Mouse (Mus musculus) midbrain, embryonic 16.5 days (tissue): ENCODE measurements around the gene Cd44. TPM values are rescaled to one million over a fixed set of nuclear protein-coding genes. Genes with fewer than 3 reads are reported as not detected.

Experiments
- ATAC-seq: fragments of 200-750 bp; cut with Nextera tagmentation; 2 replicates; pipeline ENCODE4 v1.8.0; 2017; ENCODE audit warnings: moderate TSS enrichment
- H3K27ac ChIP-seq: fragments of 300-500 bp; sonication (generic); 2 replicates; pipeline ENCODE4 v1.5.1; 2014; ENCODE audit warnings: mild to moderate bottlenecking, low read length, mixed read lengths
- H3K27me3 ChIP-seq: fragments of 300-500 bp; sonication (generic); 2 replicates; pipeline ENCODE4 v1.6.1; 2014; ENCODE audit warnings: low read depth, low read length, mixed read lengths; ENCODE audit not compliant: control insufficient read depth, insufficient read depth
- H3K36me3 ChIP-seq: fragments of 300-500 bp; sonication (generic); 2 replicates; pipeline ENCODE4 v1.6.1; 2014; ENCODE audit warnings: mild to moderate bottlenecking, low read length, moderate library complexity, mixed read lengths; ENCODE audit not compliant: control insufficient read depth, insufficient read depth
- H3K4me1 ChIP-seq: fragments of 300-500 bp; sonication (generic); 2 replicates; pipeline ENCODE4 v1.6.1; 2014; ENCODE audit warnings: mild to moderate bottlenecking, low read length, mixed read lengths; ENCODE audit not compliant: control insufficient read depth, insufficient read depth
- H3K4me2 ChIP-seq: fragments of 300-500 bp; sonication (generic); 2 replicates; pipeline ENCODE4 v1.6.1; 2014; ENCODE audit warnings: mild to moderate bottlenecking, low read length, mixed read lengths
- H3K4me3 ChIP-seq: fragments of 300-500 bp; sonication (generic); 2 replicates; pipeline ENCODE4 v1.5.1; 2014; ENCODE audit warnings: low read depth, mild to moderate bottlenecking, low read length, moderate library complexity, mixed read lengths
- H3K9ac ChIP-seq: fragments of 300-500 bp; sonication (generic); 2 replicates; pipeline ENCODE4 v1.6.1; 2014; ENCODE audit warnings: low read depth, low read length, mixed read lengths
- H3K9me3 ChIP-seq: fragments of 300-500 bp; sonication (generic); replicated peaks from 2 replicates; pipeline ENCODE4 v1.6.1; 2014; ENCODE audit warnings: mild to moderate bottlenecking, low read length, mixed read lengths; ENCODE audit not compliant: control insufficient read depth, poor library complexity, severe bottlenecking
- WGBS: fragments of 180-500 bp; shearing (Covaris S2); extraction: QIAGEN DNeasy Blood & Tissue Kit; methylation state at CpG from one replicate; pipeline ENCODE4 v1.1.7; 2014; 5-methylcytosine and 5-hydroxymethylcytosine counted together
- polyA plus RNA-seq: library from polyadenylated mRNA; unstranded; fragments of >200 nt; fragmentation: Nextera tagmentation; extraction: Ambion mirVana; gene quantifications from 2 replicates; pipeline ENCODE4 v1.2.1, GENCODE M21; 2015

Gene Cd44
- polyA plus RNA-seq, 1 experiment from 2014 or later = 2.5 TPM

GRCm38 (mm10) chr2:102763991-102764390 is 137.5 kb downstream of the Cd44 start:
- no peak for ATAC-seq
- peaks cover 2% of the 10 kb centered on the region; the same call in 1 of the 2 replicates for H3K36me3 ChIP-seq
- no peaks in the 10 kb centered on the region for H3K27me3 ChIP-seq
- H3K4me1 ChIP-seq = no peaks in the 10 kb centered on the region
- H3K9ac ChIP-seq = no peak overlapping the region
- no peak overlapping the region for H3K4me2 ChIP-seq
- no peak overlapping the region for H3K4me3 ChIP-seq
- H3K27ac ChIP-seq = no peak overlapping the region
- H3K9me3 ChIP-seq = no peaks in the 10 kb centered on the region
- 73% methylated on average over 2 of the region's 2 CpGs for WGBS

GRCm38 (mm10) chr2:102763176-102763575 is 138.3 kb downstream of the Cd44 start:
- WGBS = 83% methylated on average over 3 of the region's 3 CpGs
- no peak overlapping the region for H3K4me2 ChIP-seq
- no peak for ATAC-seq
- H3K9ac ChIP-seq = no peak overlapping the region
- H3K27me3 ChIP-seq = no peaks in the 10 kb centered on the region
- no peaks in the 10 kb centered on the region for H3K9me3 ChIP-seq
- H3K27ac ChIP-seq = no peak overlapping the region
- no peaks in the 10 kb centered on the region for H3K4me1 ChIP-seq
- no peak overlapping the region for H3K4me3 ChIP-seq
- H3K36me3 ChIP-seq = peaks cover 2% of the 10 kb centered on the region; the same call in 1 of the 2 replicates

Other genes with a start within 250 kb of the Cd44 start
- gene Slc1a2, start 243.0 kb downstream of the Cd44 start, polyA plus RNA-seq = 14.5 and 19.4 TPM in 2 replicates
- 70.9 and 74.8 TPM in 2 replicates for gene Pdhx, start 171.8 kb upstream of the Cd44 start, polyA plus RNA-seq
- 43.0 and 43.3 TPM in 2 replicates for gene Apip, start 172.0 kb upstream of the Cd44 start, polyA plus RNA-seq